9 mouse cellular contexts compared by ENCODE assay signal in genomic region chr16:25746807-25747206, GRCm38 (mm10).
DNase-seq lines count a peak whose midpoint lies in the region; ATAC-seq and TF ChIP-seq lines count a peak whose summit lies in the region.
"Had no signal": no experiment of that assay in that cellular context is flagged by ENCODE, and none has a peak within 500 bp of the region (broad histone marks: within the 10 kb centered on the region; RNA-seq: fewer than 3 reads in every experiment).

No protein-coding gene starts in this region.

- peak; percentile 7 for DNase-seq in adrenal gland, adult 2 months
- no peak for DNase-seq in adrenal gland, postnatal 25 days
- no peak for DNase-seq in stomach, postnatal 0 days (ENCODE audit: low spot score)
- peak; percentile 92 for DNase-seq in kidney, postnatal 0 days (ENCODE audit: low spot score)
- DNase-seq in left cerebral cortex, adult 8-10 months (ENCODE audit: low spot score in 2 of 2) = no peak
- no peak for DNase-seq in thymus, postnatal 0 days (ENCODE audit: low spot score)
- DNase-seq: cerebellum, adult 11 months had no signal

- H3K4me3 ChIP-seq in stomach, embryonic 14.5 days (ENCODE audit: low read depth, low read length) = no peak overlapping the region
- H3K4me3 ChIP-seq in stomach, postnatal 0 days (ENCODE audit: low read depth, low read length) = no peak overlapping the region
- no peak overlapping the region for H3K4me3 ChIP-seq in kidney, postnatal 0 days (replicated peaks; ENCODE audit: low read depth, low read length)

- no peaks in the 10 kb centered on the region for H3K36me3 ChIP-seq in stomach, embryonic 14.5 days (ENCODE audit: control insufficient read depth, insufficient read depth, low read length)
- H3K36me3 ChIP-seq in stomach, postnatal 0 days (ENCODE audit: control insufficient read depth, insufficient read depth, low read length) = no peaks in the 10 kb centered on the region
- H3K36me3 ChIP-seq in kidney, postnatal 0 days (ENCODE audit: insufficient read depth, low read length) = no peaks in the 10 kb centered on the region

- no peak overlapping the region; the same call in 1 of the 2 replicates for H3K4me2 ChIP-seq in stomach, embryonic 14.5 days (replicated peaks; ENCODE audit: low read depth, low read length)
- H3K4me2 ChIP-seq in stomach, postnatal 0 days (replicated peaks; ENCODE audit: low read depth) = no peak overlapping the region
- peak overlapping the region; percentile 30; the same call in 1 of the 2 replicates for H3K4me2 ChIP-seq in kidney, postnatal 0 days (ENCODE audit: low read length)

- no peaks in the 10 kb centered on the region for H3K27me3 ChIP-seq in stomach, embryonic 14.5 days (ENCODE audit: control insufficient read depth, insufficient read depth, low read length)
- no peaks in the 10 kb centered on the region for H3K27me3 ChIP-seq in stomach, postnatal 0 days (ENCODE audit: control insufficient read depth, insufficient read depth, low read length)
- H3K27me3 ChIP-seq in kidney, postnatal 0 days (ENCODE audit: insufficient read depth, low read length) = no peaks in the 10 kb centered on the region

- no peaks in the 10 kb centered on the region for H3K9me3 ChIP-seq in stomach, embryonic 14.5 days (ENCODE audit: control insufficient read depth, low read depth, low read length)
- no peaks in the 10 kb centered on the region for H3K9me3 ChIP-seq in stomach, postnatal 0 days (ENCODE audit: control insufficient read depth, low read length)
- no peaks in the 10 kb centered on the region for H3K9me3 ChIP-seq in kidney, postnatal 0 days (replicated peaks; ENCODE audit: low read length)

- no peak overlapping the region for H3K9ac ChIP-seq in stomach, embryonic 14.5 days (replicated peaks; ENCODE audit: low read depth, low read length)
- no peak overlapping the region for H3K9ac ChIP-seq in stomach, postnatal 0 days (ENCODE audit: low read length)
- no peak overlapping the region for H3K9ac ChIP-seq in kidney, postnatal 0 days (ENCODE audit: low read depth, low read length)

- H3K4me1 ChIP-seq in stomach, embryonic 14.5 days (ENCODE audit: control insufficient read depth, insufficient read depth, low read length) = no peaks in the 10 kb centered on the region
- no peaks in the 10 kb centered on the region for H3K4me1 ChIP-seq in stomach, postnatal 0 days (replicated peaks; ENCODE audit: control insufficient read depth, insufficient read depth)
- H3K4me1 ChIP-seq in kidney, postnatal 0 days (replicated peaks; ENCODE audit: insufficient read depth, low read length) = no peaks in the 10 kb centered on the region

- TF ChIP-seq CTCF in stomach, postnatal 0 days (IDR thresholded peaks at IDR 0.05; ENCODE audit: low read depth) = no peak
- no peak for TF ChIP-seq CTCF in kidney, postnatal 0 days (IDR thresholded peaks at IDR 0.05; ENCODE audit: low read depth)

- 14% methylated on average over 3 of the region's 3 CpGs for WGBS in stomach, embryonic 14.5 days
- 21% methylated on average over 3 of the region's 3 CpGs for WGBS in stomach, postnatal 0 days
- WGBS in kidney, postnatal 0 days = 5% methylated on average over 3 of the region's 3 CpGs

- TF ChIP-seq EP300 in stomach, postnatal 0 days (optimal IDR thresholded peaks at IDR 0.05) = no peak

- ATAC-seq in stomach, embryonic 14.5 days (ENCODE audit: insufficient number of reproducible peaks, insufficient read depth, low FRiP score, low read depth) = peak; percentile 65; the same call in 1 of the 2 replicates
- ATAC-seq in stomach, postnatal 0 days (ENCODE audit: low FRiP score, low TSS enrichment) = no peak
- peak; percentile 54; the same call in 1 of the 2 replicates for ATAC-seq in kidney, postnatal 0 days (replicated peaks; ENCODE audit: low FRiP score, low read depth)
- no peak for ATAC-seq in megakaryocyte-erythroid progenitor cell, adult 5-6 weeks (replicated peaks; ENCODE audit: low FRiP score, low TSS enrichment, poor library complexity, severe bottlenecking)

- H3K27ac ChIP-seq in stomach, embryonic 14.5 days (ENCODE audit: low read length) = no peak overlapping the region
- H3K27ac ChIP-seq in stomach, postnatal 0 days (replicated peaks) = no peak overlapping the region
- H3K27ac ChIP-seq in kidney, postnatal 0 days = peak overlapping the region; percentile 54

Comparison
In these comparisons a context has a peak if more than half of its experiments do, and no peak if none do; other contexts are left out.
1. DNase-seq: peak in adrenal gland, adult 2 months (single experiment) and kidney, postnatal 0 days (single experiment); none in adrenal gland, postnatal 25 days (single experiment), stomach, postnatal 0 days (single experiment), left cerebral cortex, adult 8-10 months (0 of 2) and thymus, postnatal 0 days (single experiment).
2. ATAC-seq: peak in stomach, embryonic 14.5 days (single experiment) and kidney, postnatal 0 days (single experiment); none in stomach, postnatal 0 days (single experiment) and megakaryocyte-erythroid progenitor cell, adult 5-6 weeks (single experiment).